Mouse (Mus musculus): ENCODE measurements around the gene Zfp618.

Zfp618 gene

GRCm38 (mm10) chr4:62999321-62999720 is 33.9 kb downstream of the Zfp618 start:
- DNase-seq (ENCODE audit: low spot score in 2 of 2), result no peak

- no peak for DNase-seq (ENCODE audit: low spot score in 2 of 2)
These were observed 34.5 kb downstream of the Zfp618 start for GRCm38 (mm10) chr4:62999916-63000315.

GRCm38 (mm10) chr4:63000316-63001055 is 35.1 kb downstream of the Zfp618 start:
- no peak for DNase-seq (ENCODE audit: low spot score in 2 of 2)

GRCm38 (mm10) chr4:63002386-63002785 is 37.0 kb downstream of the Zfp618 start:
- no peak for DNase-seq (ENCODE audit: low spot score in 2 of 2)

- DNase-seq (ENCODE audit: low spot score in 2 of 2), result no peak
These were observed 39.1 kb downstream of the Zfp618 start for GRCm38 (mm10) chr4:63004519-63004918.

- no peak for DNase-seq (ENCODE audit: low spot score in 2 of 2)
These were observed 40.2 kb downstream of the Zfp618 start for GRCm38 (mm10) chr4:63005446-63006185.

- no peak for DNase-seq (ENCODE audit: low spot score in 2 of 2)
These were observed 41.1 kb downstream of the Zfp618 start for GRCm38 (mm10) chr4:63006198-63007155.

- no peak for DNase-seq (ENCODE audit: low spot score in 2 of 2)
These were observed 42.8 kb downstream of the Zfp618 start for GRCm38 (mm10) chr4:63008206-63008605.

- DNase-seq (ENCODE audit: low spot score in 2 of 2), result no peak
These were observed 43.4 kb downstream of the Zfp618 start for GRCm38 (mm10) chr4:63008822-63009221.

GRCm38 (mm10) chr4:63009821-63010220 is 44.4 kb downstream of the Zfp618 start:
- no peak for DNase-seq (ENCODE audit: low spot score in 2 of 2)

GRCm38 (mm10) chr4:63010226-63010625 is 44.9 kb downstream of the Zfp618 start:
- no peak for DNase-seq (ENCODE audit: low spot score in 2 of 2)

GRCm38 (mm10) chr4:63018616-63019015 is 53.2 kb downstream of the Zfp618 start:
- no peak for DNase-seq (ENCODE audit: low spot score in 2 of 2)

- no peak for DNase-seq (ENCODE audit: low spot score in 2 of 2)
These were observed 54.1 kb downstream of the Zfp618 start for GRCm38 (mm10) chr4:63019428-63019858.

GRCm38 (mm10) chr4:63021034-63021700 is 55.8 kb downstream of the Zfp618 start:
- no peak for DNase-seq (ENCODE audit: low spot score in 2 of 2)

- no peak for DNase-seq (ENCODE audit: low spot score in 2 of 2)
These were observed 58.1 kb downstream of the Zfp618 start for GRCm38 (mm10) chr4:63023465-63023864.

GRCm38 (mm10) chr4:63024098-63024497 is 58.7 kb downstream of the Zfp618 start:
- DNase-seq (ENCODE audit: low spot score in 2 of 2), result no peak

- DNase-seq (ENCODE audit: low spot score in 2 of 2), result no peak
These were observed 59.4 kb downstream of the Zfp618 start for GRCm38 (mm10) chr4:63024734-63025256.

GRCm38 (mm10) chr4:63025306-63025705 is 59.9 kb downstream of the Zfp618 start:
- no peak for DNase-seq (ENCODE audit: low spot score in 2 of 2)

GRCm38 (mm10) chr4:63026286-63026685 is 60.9 kb downstream of the Zfp618 start:
- DNase-seq (ENCODE audit: low spot score in 2 of 2), result no peak

- no peak for DNase-seq (ENCODE audit: low spot score in 2 of 2)
These were observed 62.1 kb downstream of the Zfp618 start for GRCm38 (mm10) chr4:63027451-63027850.

- no peak for DNase-seq (ENCODE audit: low spot score in 2 of 2)
These were observed 64.8 kb downstream of the Zfp618 start for GRCm38 (mm10) chr4:63030157-63030556.
